Mouse (Mus musculus) MEL (cell line): ENCODE measurements around the gene Rnps1. TPM values are rescaled to one million over a fixed set of nuclear protein-coding genes. Genes with fewer than 3 reads are reported as not detected.

Experiments
- DNase-seq: peaks from one replicate; pipeline ENCODE4 v3.0.0; 2011; ENCODE audit warnings: low read depth, low spot score
- H3K27ac ChIP-seq: 2 replicates; pipeline ENCODE4 v1.5.1; 2012; ENCODE audit warnings: low read depth, mild to moderate bottlenecking, control low read depth, low read length, moderate library complexity; ENCODE audit not compliant: control insufficient read depth
- H3K27me3 ChIP-seq, 2 experiments: fragments of 150-350 bp in 1 of 2; sonication (generic) in 1 of 2; 2 replicates each; pipeline ENCODE4 v1.6.1; 2012; ENCODE audit warnings: low read length in 2 of 2, mild to moderate bottlenecking in 2 of 2, improper control_type of control experiment in 1 of 2, moderate library complexity in 1 of 2; ENCODE audit not compliant: insufficient read depth in 2 of 2, control insufficient read depth in 1 of 2
- H3K36me3 ChIP-seq, 2 experiments: 2 replicates each; pipeline ENCODE4 v1.6.1; 2012 to 2014; ENCODE audit warnings: low read length in 2 of 2, improper control_type of control experiment in 1 of 2, inconsistent platforms in 1 of 2, mild to moderate bottlenecking in 1 of 2; ENCODE audit not compliant: insufficient read depth in 2 of 2, control insufficient read depth in 1 of 2
- H3K4me1 ChIP-seq, 2 experiments: fragments of 150-350 bp in 1 of 2; sonication (generic) in 1 of 2; 2 replicates each; pipeline ENCODE4 v1.6.1; 2012; ENCODE audit warnings: low read length in 2 of 2, improper control_type of control experiment in 1 of 2, mild to moderate bottlenecking in 1 of 2; ENCODE audit not compliant: insufficient read depth in 2 of 2, control insufficient read depth in 1 of 2
- H3K4me3 ChIP-seq, 2 experiments: fragments of 150-350 bp in 1 of 2; sonication (generic) in 1 of 2; 2 replicates each; pipeline ENCODE4 v1.5.1; 2012; ENCODE audit warnings: low read depth in 2 of 2, low read length in 2 of 2, mild to moderate bottlenecking in 2 of 2, moderate library complexity in 2 of 2, control low read depth in 1 of 2, improper control_type of control experiment in 1 of 2; ENCODE audit not compliant: control insufficient read depth in 1 of 2, insufficient read depth in 1 of 2
- H3K79me2 ChIP-seq: 2 replicates; pipeline ENCODE4 v1.6.1; 2012; ENCODE audit warnings: mild to moderate bottlenecking, low read length, moderate library complexity; ENCODE audit not compliant: control insufficient read depth, poor library complexity, insufficient read depth
- H3K9ac ChIP-seq: 2 replicates; pipeline ENCODE4 v1.6.1; 2012; ENCODE audit warnings: low read depth, mild to moderate bottlenecking, control low read depth, low read length, moderate library complexity; ENCODE audit not compliant: control insufficient read depth, poor library complexity, severe bottlenecking
- H3K9me3 ChIP-seq: fragments of 150-350 bp; sonication (generic); replicated peaks from 2 replicates; pipeline ENCODE4 v1.6.1; 2012; ENCODE audit warnings: mild to moderate bottlenecking, low read length, improper control_type of control experiment, moderate library complexity; ENCODE audit not compliant: insufficient read depth
- CHD1 ChIP-seq: IDR thresholded peaks from 2 replicates; pipeline ENCODE4 v1.6.1; 2012; ENCODE audit warnings: low read depth, mild to moderate bottlenecking, inconsistent platforms, low read length, improper control_type of control experiment
- CHD2 ChIP-seq: IDR thresholded peaks from 2 replicates; pipeline ENCODE4 v1.6.1; 2011; ENCODE audit warnings: low read length, improper control_type of control experiment
- ELF1 ChIP-seq: IDR thresholded peaks from 2 replicates; pipeline ENCODE4 v1.6.1; 2014; ENCODE audit warnings: low read depth, mild to moderate bottlenecking, inconsistent platforms, low read length, improper control_type of control experiment, moderate library complexity
- EP300 ChIP-seq, 2 experiments: IDR thresholded peaks; 2 replicates each; pipeline ENCODE4 v1.6.1; 2011; ENCODE audit warnings: improper control_type of control experiment in 2 of 2, low read length in 2 of 2, low read depth in 1 of 2, mild to moderate bottlenecking in 1 of 2
- ETS1 ChIP-seq: IDR thresholded peaks from 2 replicates; pipeline ENCODE4 v1.6.1; 2012; ENCODE audit warnings: low read depth, mild to moderate bottlenecking, inconsistent platforms, low read length, improper control_type of control experiment, moderate library complexity
- JUND ChIP-seq: IDR thresholded peaks from 2 replicates; pipeline ENCODE4 v1.6.1; 2011; ENCODE audit warnings: low read depth, mild to moderate bottlenecking, improper control_type of control experiment, low read length
- MAFK ChIP-seq: IDR thresholded peaks from 2 replicates; pipeline ENCODE4 v1.6.1; 2011; ENCODE audit warnings: low read depth, mild to moderate bottlenecking, low read length, improper control_type of control experiment, borderline replicate concordance
- MAX ChIP-seq: IDR thresholded peaks from 2 replicates; pipeline ENCODE4 v1.6.1; 2011; ENCODE audit warnings: low read length, improper control_type of control experiment
- MXI1 ChIP-seq: IDR thresholded peaks from 2 replicates; pipeline ENCODE4 v1.6.1; 2011; ENCODE audit warnings: mild to moderate bottlenecking, low read depth, low read length, improper control_type of control experiment
- MYB ChIP-seq: IDR thresholded peaks from 2 replicates; pipeline ENCODE4 v1.6.1; 2011; ENCODE audit warnings: mild to moderate bottlenecking, low read depth, low read length, improper control_type of control experiment
- MYC ChIP-seq: IDR thresholded peaks from 2 replicates; pipeline ENCODE4 v1.6.1; 2011; ENCODE audit warnings: low read depth, mild to moderate bottlenecking, low read length, improper control_type of control experiment, moderate library complexity
- NELFE ChIP-seq: IDR thresholded peaks from 2 replicates; pipeline ENCODE4 v1.6.1; 2011; ENCODE audit warnings: low read depth, low read length, improper control_type of control experiment
- POLR2A ChIP-seq, 2 experiments: IDR thresholded peaks; 2 replicates each; pipeline ENCODE4 v1.6.1; 2011 to 2012; ENCODE audit warnings: low read length in 2 of 2, mild to moderate bottlenecking in 2 of 2, control low read depth in 1 of 2, improper control_type of control experiment in 1 of 2, low read depth in 1 of 2, moderate library complexity in 1 of 2; ENCODE audit not compliant: control insufficient read depth in 1 of 2, insufficient read depth in 1 of 2, poor library complexity in 1 of 2
- POLR2AphosphoS5 ChIP-seq: IDR thresholded peaks from 2 replicates; pipeline ENCODE4 v1.6.1; 2012; ENCODE audit warnings: low read depth, borderline replicate concordance, mild to moderate bottlenecking, inconsistent platforms, low read length, moderate library complexity, mixed read lengths
- SIN3A ChIP-seq: IDR thresholded peaks from 2 replicates; pipeline ENCODE4 v1.6.1; 2012; ENCODE audit warnings: low read length, improper control_type of control experiment, inconsistent platforms
- SMC3 ChIP-seq: IDR thresholded peaks from 2 replicates; pipeline ENCODE4 v1.6.1; 2011; ENCODE audit warnings: low read depth, low read length, improper control_type of control experiment
- TBP ChIP-seq: IDR thresholded peaks from 2 replicates; pipeline ENCODE4 v1.8.0; 2011; ENCODE audit warnings: low read depth, low read length, improper control_type of control experiment
- TCF12 ChIP-seq: IDR thresholded peaks from 2 replicates; pipeline ENCODE4 v1.6.1; 2014; ENCODE audit warnings: low read depth, mild to moderate bottlenecking, inconsistent platforms, low read length, improper control_type of control experiment, moderate library complexity
- ZC3H11A ChIP-seq: IDR thresholded peaks from 2 replicates; pipeline ENCODE4 v1.6.1; 2012; ENCODE audit warnings: low read depth, mild to moderate bottlenecking, inconsistent platforms, low read length, improper control_type of control experiment
- ZMIZ1 ChIP-seq: IDR thresholded peaks from 2 replicates; pipeline ENCODE4 v1.6.1; 2012; ENCODE audit warnings: low read depth, mild to moderate bottlenecking, inconsistent platforms, low read length, improper control_type of control experiment, moderate library complexity
- polyA plus RNA-seq, 2 experiments: library from polyadenylated mRNA; stranded (reverse) in 1 of 2; unstranded in 1 of 2; fragments of >175 nt in 1 of 2; fragments of >200 nt in 1 of 2; gene quantifications; 2 replicates each; pipeline versions ENCODE4 v1.2.1 to v1.2.4; 2012; ENCODE audit warnings: low replicate concordance in 2 of 2, low read depth in 1 of 2; ENCODE audit not compliant: insufficient read length in 2 of 2, insufficient read depth in 1 of 2, missing spikeins in 1 of 2
- total RNA-seq: library from RNA; depleted of rRNA; stranded (reverse); fragments of 300-350 nt; gene quantifications from 2 replicates; pipeline ENCODE4 v1.2.3, GENCODE M21; 2012

Gene Rnps1
- total and polyA plus RNA-seq, 3 experiments, result 156 to 282 TPM; not detected in 1

- TF ChIP-seq ZMIZ1 (peak; percentile 93), SMC3 (no peak), MYB (no peak), TCF12 (peak; percentile 57; the same call in 1 of the 2 replicates)
Observed at GRCm38 (mm10) chr17:24426471-24427169, 12.3 kb downstream of the Rnps1 start, which contains the start of gene Eci1 (continued).

DNA sequence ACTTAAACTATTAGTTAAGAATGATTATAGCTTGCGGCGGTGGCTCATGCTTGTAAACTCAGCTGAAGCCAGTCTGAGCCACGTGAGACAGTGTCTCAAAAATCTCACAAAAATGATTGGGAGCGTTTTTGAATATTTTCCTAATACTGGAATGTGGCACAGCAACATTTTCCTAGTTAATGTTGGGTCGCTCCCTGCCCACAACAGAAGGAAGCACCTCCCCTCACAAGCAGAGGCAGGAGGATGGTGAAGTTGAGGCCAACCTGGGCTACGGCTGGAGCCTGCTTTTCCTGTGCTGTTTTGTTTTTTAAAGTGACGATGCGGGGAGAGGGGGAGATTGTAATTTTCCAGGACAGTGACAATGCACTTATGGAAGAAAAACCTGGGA, 12.8 kb downstream of the Rnps1 start:
- H3K4me3 ChIP-seq, result peak overlapping the region; percentile 59 to 77
- peak; percentile 59 for DNase-seq
- no peaks in the 10 kb centered on the region for H3K27me3 ChIP-seq
- H3K4me1 ChIP-seq, result peaks cover 3 to 5% of the 10 kb centered on the region in 2 experiments; a peak in 2 of 4 replicates
- peak; percentile 78; the same call in 1 of the 2 replicates for TF ChIP-seq MXI1
- peak; percentile 70 for TF ChIP-seq MAX
- TF ChIP-seq ETS1, result no peak
- no peak for TF ChIP-seq EP300 (IDR thresholded peaks at IDR 0.05; ENCODE audit: low read depth in 1 of 2, low read length in 2 of 2)
- peak; percentile 54; the same call in 1 of the 2 replicates for TF ChIP-seq MYC
- peak; percentile 8; the same call in 1 of the 2 replicates for TF ChIP-seq TBP
- TF ChIP-seq CHD2, result no peak
- peak overlapping the region; percentile 80 for H3K9ac ChIP-seq
- peaks cover 6 to 12% of the 10 kb centered on the region in 2 experiments; a peak in 3 of 4 replicates for H3K36me3 ChIP-seq
- no peaks in the 10 kb centered on the region for H3K9me3 ChIP-seq
- peak overlapping the region; percentile 52 for H3K27ac ChIP-seq
- H3K79me2 ChIP-seq, result peaks cover 11% of the 10 kb centered on the region

GRCm38 (mm10) chr17:24429201-24429983, 15.0 kb downstream of the Rnps1 start:
- Histone ChIP-seq H3K27me3 (no peaks in the 10 kb centered on the region), H3K4me3 (no peak overlapping the region), H3K9me3 (no peaks in the 10 kb centered on the region), H3K9ac (no peak overlapping the region), H3K36me3 (peaks cover 4 to 6% of the 10 kb centered on the region in 2 experiments; a peak in 3 of 4 replicates), H3K79me2 (peaks cover 11% of the 10 kb centered on the region), H3K4me1 (peaks cover 3 to 5% of the 10 kb centered on the region in 2 experiments; a peak in 2 of 4 replicates), H3K27ac (no peak overlapping the region)
- TF ChIP-seq ELF1, result no peak
- TF ChIP-seq POLR2A (IDR thresholded peaks at IDR 0.05; ENCODE audit: control insufficient read depth in 1 of 2, insufficient read depth in 1 of 2, low read depth in 1 of 2, low read length in 2 of 2, poor library complexity in 1 of 2), result no peak
- TF ChIP-seq MAFK, result no peak
- TF ChIP-seq CHD1, result no peak
- TF ChIP-seq ZC3H11A, result no peak
- TF ChIP-seq POLR2AphosphoS5, result no peak
- TF ChIP-seq TBP, result no peak
- no peak for TF ChIP-seq NELFE
- TF ChIP-seq MYB, result no peak
- TF ChIP-seq JUND, result no peak
- TF ChIP-seq SIN3A, result no peak
- TF ChIP-seq MYC, result no peak
- no peak for TF ChIP-seq ETS1
- DNase-seq, result no peak
